Mouse (Mus musculus) left cerebral cortex, postnatal 36 days (tissue): ENCODE measurements around the gene Lgals4. TPM values are rescaled to one million over a fixed set of nuclear protein-coding genes. Genes with fewer than 3 reads are reported as not detected.
A peak's percentile ranks its signal among the peaks of the same experiment; 100 is the strongest.

Source experiments
- DNase-seq, 2 experiments: peaks; one replicate each; pipeline ENCODE4 v3.0.0; 2021 to 2022; ENCODE audit warnings: low spot score in 2 of 2, mixed read lengths in 1 of 2
- intact Hi-C: fragments of 180-260 bp; cut with DNase I; formaldehyde crosslinking; loops from one replicate; pipeline ENCODE4 v1.15.1; 2025
- total RNA-seq, 2 experiments: library from RNA; stranded (reverse); gene quantifications; 2 replicates each; pipeline ENCODE4 v1.2.3; 2021

The Lgals4 gene
- 1 to 10 TPM; 1.2 to 5.0 TPM for total RNA-seq

DNA sequence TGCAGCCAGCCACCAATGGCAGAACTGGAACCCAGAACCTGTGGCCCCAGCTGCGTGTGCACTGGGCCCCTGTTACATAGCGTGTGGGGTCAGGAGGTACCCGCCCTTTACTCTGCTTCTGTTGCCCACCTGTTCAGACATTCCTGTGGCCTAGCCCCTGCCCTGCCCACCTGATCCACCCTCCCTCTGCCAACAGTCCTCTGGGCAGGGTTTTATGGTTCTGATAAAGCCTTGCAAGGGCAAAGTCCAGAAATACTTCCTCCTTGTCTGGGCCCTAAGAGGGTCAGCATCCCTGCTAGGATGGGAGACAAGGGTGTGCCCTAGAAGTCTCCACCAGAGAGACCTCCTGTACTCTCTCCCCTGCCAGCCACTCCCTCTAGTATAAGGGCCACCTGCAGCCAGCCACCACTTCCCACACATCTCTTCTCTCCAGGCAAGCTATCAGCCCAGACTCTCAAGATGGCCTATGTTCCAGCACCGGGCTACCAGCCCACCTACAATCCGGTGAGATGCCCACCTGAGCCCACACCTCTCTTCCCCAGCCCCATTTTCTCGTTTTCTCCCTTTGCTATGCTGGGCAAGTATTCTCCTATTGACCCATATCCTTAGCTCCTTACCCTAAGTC is at the start of gene Lgals4:
Gene Lgals4 (plus strand): TSS at position 132 of the 625 bp plus-strand sequence.
- DNase-seq = no peak
- intact Hi-C loops = no loop called here

DNA sequence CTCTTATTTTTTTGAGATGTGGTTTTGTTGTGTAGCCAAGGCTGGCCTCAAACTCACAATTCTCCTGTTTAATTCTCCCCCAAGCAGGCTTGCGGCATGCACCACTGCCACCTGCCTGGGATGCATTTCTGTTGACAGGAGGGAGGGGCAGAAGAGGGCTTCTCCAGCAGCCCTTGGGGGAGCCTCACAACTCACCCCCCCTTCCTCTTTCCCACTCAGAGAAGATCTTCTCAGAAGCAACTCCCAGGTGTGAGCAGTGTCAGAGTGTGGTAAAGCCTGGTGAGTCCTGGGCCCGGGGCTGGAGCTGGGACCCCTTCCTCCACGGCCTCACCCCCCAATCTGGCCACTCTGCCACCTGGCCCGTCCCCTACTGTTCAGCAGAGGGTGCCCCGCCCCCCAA is 48.5 kb upstream of the Lgals4 start:
- intact Hi-C loops = loop anchor here (10.0 kb wide), 1 partner anchor 250 kb away; no protein-coding TSS in a partner anchor
- no peak for DNase-seq

DNA sequence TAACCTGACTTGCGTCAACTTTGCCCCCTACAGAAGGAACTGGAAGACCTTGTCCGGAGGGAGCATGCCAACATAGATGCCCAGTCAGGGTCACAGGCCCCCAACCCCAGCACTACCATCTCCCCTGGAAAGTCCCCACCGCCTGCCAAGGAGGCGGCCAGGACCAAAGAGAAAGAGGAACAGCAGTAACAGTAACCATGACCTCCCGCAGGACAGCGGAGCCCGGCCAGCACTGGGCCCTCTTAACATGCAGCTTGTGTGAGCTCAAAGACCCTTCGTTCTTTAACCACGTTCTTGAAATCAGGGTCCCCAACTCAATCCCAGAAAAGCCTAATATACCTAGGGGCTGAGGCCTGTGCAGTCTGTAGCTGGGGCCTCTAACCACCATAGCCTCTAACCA is 45.8 kb upstream of the Lgals4 start:
- DNase-seq = no peak
- intact Hi-C loops = loop anchor here (10.0 kb wide), 1 partner anchor 247 kb away; no protein-coding TSS in a partner anchor

DNA sequence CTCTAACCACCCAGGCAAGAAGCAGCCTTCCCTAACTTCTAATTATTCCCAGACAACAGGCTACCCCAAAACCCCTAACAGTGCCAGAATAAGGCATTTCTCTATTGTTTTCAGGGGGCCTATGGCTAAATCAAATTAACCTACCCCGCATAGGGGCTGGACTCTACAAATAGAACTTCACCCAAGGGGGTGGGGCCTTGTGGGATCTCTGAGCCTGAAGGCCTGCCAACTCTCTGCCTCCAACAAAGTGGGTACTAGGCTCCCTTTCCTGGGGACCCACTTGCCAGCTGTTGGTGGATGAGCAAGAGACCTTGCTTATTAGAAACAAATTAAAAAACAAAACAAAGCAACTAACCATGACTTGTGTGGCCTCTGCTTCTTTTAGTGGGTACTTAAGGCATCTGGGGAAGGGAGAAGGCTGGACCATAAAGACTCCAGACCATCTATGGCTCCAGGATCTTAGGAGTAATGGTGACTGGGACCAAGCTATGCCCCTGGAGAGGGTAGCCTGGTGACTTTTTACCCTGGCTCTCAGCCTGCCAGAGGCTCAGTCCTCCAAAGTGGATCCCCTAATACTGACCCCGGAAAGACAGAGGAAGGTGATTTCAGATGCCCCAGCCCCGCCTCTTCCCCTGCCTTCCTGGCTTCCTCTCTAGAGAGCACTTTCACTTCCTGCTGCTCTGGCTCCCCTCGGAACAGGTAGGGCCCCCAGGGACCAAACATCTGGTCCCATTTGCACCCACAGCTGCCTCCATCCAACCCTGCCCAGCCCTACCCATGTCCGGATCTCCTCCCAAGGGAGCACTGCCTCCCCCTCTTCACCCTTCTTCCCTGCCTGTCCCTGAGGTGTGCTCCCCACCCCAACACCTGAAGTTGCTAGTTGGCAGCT is 45.1 kb upstream of the Lgals4 start, which contains the start of gene Rinl:
Gene Rinl (plus strand): TSS at position 663 of the 889 bp plus-strand sequence.
- intact Hi-C loops = loop anchor here (10.0 kb wide), 1 partner anchor 246 kb away; no protein-coding TSS in a partner anchor
- no peak for DNase-seq

DNA sequence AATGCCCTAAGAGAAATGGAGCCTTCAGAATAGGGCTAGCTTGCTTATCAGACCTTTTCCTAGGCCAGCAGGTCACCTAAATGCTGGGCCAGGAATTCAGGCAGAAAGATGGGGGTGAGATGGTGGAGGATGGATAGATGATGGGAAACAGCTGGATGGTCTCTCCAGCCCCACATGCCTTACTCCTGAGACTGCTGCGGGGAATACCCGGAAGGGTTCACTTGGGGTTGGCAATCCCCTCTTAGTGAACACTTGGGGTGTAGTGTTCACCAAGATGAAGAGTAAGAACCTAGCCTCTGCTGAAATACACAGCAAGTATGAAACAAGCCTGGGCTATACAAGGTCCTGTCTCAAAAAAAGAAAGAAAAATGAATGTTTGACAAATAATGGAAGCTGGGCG is 44.4 kb upstream of the Lgals4 start:
- no peak for DNase-seq
- intact Hi-C loops = loop anchor here (10.0 kb wide), 1 partner anchor 246 kb away; no protein-coding TSS in a partner anchor

DNA sequence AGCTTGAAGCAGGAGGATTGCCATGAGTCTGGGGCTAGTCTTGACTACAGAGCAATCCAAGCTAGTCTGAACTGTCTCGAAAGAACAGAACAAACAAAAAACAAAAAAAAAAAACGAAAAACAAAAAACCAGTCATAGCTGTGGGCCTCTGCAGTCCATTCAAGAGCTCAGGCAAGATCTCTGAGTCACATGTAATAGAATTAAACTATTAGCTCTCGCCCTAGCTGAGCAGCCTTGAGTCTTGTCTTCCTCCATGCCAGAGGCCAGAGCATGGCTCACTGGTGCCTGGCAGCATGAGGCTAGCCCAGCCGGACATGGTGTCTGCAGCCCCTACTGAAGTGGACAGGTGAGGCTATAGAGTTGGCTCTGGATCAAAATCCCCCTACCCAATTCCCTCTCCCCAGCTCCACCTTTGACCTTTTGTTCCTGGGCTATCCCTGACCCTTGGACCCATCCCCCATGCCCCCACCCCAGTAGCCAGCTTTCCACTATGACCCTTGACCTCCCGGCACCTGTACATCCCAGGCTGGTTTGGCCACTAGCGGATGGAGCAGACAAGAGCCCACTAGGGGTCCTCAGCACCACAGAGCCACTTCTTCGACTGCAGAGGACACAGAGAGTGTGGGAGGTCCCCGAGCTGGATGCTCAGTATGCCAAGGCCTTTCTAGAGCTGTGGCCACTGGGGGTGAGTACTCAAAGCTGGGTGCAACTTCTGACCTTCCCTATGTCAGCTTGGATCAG is 43.4 kb upstream of the Lgals4 start:
- no peak for DNase-seq
- intact Hi-C loops = no loop called here

DNA sequence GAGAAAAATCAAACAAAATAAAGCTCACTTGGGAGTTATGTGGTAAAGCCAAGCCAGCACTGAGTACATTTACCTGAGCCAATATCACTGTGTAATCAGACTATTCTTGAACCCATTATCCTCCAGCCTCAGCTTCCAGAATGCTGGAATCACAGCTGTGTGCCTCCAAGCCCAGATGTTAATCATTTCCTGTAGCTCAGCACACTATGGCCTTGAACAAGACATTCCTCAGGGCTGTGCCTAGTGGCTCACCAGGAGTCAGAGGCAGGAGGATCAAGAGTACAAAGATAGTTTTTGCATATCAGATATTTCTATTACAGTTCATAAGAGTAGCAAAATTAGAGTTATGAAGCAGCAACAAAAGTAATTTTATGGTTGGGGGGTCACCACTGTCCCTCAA is 41.9 kb upstream of the Lgals4 start:
- no peak for DNase-seq
- intact Hi-C loops = no loop called here

DNA sequence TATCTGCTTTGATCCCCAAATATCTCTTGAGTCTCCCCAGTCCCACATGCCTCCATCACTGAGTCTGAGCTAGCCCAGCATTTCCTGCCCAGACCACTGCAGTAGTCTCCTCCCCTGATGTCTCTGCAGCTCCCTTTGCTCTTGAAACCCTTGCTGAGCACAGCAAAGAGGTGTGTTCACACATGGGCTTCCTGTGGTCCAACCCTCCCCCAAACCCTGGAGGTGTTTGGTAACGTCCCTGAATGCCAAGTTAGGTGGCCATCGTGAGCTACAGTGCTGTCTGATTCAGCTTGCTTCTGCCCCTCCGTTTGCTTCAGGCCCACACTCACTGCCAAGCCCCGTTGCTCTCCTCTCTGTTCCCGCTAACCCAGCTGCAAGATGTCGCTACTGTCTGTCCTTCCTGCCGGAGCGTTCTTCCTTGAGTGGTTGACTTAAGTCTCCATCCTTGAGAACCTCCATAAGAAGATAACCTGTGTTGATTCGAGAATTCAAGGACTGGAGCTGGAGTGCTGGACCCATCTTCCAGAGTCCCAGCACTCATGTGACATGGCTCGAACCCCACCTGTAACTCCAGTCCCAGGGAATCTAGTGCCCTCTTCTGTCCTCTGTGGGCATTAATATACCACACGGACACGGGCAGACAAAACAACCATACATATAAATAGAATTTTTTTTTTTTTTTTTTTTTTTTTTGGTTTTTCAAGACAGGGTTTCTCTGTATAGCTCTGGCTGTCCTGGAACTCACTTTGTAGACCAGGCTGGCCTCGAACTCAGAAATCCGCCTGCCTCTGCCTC is 41.1 kb upstream of the Lgals4 start:
- intact Hi-C loops = no loop called here

DNA sequence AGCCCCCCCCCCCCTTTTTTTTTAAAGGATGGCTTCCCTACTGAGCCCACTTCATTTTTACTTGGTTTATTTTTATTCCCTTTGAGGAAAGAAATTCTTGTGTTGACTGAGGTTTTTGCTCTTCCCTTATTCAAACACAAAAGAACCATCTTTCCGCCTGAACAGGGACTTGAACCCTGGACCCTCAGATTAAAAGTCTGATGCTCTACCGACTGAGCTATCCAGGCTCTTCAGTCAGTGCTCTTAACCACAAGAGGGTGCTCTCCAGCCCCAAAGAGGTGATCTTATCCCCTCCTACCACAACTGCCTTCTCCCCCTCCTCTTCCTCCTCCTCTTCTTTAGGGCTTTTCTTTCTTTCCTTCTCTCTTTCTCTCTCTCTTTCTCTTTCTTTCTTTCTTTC is 39.8 kb upstream of the Lgals4 start:
- DNase-seq = no peak
- intact Hi-C loops = no loop called here

More for the DNA sequence above, 41.1 kb upstream of the Lgals4 start:
- no peak for DNase-seq

DNA sequence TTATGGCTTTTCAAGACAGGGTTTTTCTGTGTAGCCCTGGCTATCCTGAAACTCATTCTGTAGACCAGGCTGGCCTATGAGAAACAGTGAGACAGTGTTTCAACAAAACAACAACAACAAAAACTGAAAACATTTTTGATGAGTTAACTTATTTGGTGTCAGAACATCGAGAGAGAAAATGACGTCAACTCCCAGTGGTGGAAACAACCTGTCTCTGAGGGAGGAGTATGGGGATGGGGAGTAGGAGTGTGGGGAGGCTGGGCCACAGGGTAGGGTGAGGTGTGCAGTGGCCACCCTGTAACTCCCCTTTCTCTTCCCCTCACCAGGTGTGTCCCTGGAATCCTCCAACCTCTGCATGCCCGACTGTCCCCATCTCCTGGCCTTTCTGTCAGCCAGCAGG is 39.2 kb upstream of the Lgals4 start:
- intact Hi-C loops = no loop called here
- no peak for DNase-seq

DNA sequence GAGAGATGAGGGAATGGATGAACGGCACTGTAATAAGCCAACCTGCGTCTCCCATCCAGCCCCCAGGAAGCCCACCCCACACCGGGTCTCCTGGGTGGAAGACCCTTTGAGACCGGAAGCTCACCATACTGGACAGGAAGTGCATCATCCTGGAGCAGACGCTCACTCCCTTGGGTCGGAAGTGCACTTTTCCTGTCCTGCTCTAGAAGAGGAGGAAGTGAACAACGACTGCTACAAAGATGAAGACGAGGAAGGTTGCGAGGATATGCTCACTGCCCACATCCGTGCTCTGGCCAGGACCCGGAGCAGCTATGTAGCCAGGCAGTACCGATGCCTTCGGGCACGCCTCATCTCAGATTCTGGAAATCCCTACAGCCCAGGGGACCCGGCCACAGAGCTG is 37.8 kb upstream of the Lgals4 start:
- intact Hi-C loops = loop anchor here (2.0 to 5.0 kb wide), 2 partner anchors 71 to 176 kb away; no protein-coding TSS in a partner anchor

DNA sequence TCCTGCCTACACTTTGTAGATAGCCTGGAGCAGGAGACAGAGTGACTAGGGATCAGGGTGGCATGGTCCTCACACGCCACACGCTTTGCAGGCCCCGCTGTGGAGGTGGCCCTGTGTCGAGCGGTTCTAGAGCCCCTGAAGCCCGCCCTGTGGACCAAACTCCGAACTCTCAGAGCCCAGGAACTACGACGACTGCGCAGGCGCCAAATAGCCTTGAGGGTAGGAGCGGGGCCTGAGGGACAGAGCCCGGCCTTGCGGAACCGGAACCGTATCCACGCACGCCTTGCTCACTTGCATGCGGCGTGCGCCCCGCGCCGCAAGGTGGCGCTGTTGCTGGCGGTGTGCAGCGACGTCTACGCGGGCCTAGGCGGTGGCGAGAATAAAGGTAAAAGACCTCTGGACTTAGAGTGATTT is 37.1 kb upstream of the Lgals4 start:
- intact Hi-C loops = loop anchor here (2.0 to 5.0 kb wide), 2 partner anchors 70 to 176 kb away; no protein-coding TSS in a partner anchor
- DNase-seq = peak; percentile 75

More for the DNA sequence above, 37.8 kb upstream of the Lgals4 start:
- no peak for DNase-seq

DNA sequence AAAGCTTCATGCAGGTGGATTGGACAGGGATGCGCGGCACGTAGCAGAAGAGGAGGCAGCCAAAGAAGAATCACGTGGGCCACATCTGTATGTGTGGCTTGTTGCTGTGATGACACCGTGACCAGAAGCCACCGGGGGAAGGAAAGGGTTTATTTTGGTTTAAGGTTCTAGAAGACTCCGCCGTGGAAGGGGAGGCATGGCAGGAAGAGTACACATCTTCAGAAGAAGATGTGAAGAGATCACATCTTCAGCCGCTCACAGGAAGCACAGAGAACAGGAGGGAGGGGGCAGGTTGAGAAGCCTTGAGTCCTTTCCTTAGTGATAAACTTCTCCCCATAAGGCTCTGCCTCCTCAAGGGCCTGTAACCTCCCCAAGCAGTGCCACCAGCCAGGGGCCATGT is 33.7 kb upstream of the Lgals4 start:
- intact Hi-C loops = loop anchor here (5.0 kb wide), 1 partner anchor 172 kb away; no protein-coding TSS in a partner anchor
- no peak for DNase-seq

DNA sequence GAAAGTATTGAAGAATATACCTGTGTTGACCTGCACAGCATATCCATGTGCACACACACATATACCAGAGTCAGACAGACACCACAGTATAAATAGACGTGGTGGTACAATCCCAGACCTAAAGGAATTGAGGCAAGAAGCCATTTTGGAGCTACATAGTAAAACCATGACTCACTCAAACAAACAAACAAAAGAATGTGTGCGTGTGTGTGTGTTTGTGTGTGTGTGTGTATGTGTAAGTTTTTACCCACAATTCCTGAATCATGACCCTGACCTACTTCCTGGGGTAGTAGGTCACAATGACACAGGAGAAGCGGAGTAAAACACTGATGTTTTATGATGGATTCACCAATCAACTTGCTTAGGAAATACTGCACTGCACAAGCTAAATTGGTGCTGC is 32.2 kb upstream of the Lgals4 start:
- DNase-seq = no peak
- intact Hi-C loops = no loop called here

DNA sequence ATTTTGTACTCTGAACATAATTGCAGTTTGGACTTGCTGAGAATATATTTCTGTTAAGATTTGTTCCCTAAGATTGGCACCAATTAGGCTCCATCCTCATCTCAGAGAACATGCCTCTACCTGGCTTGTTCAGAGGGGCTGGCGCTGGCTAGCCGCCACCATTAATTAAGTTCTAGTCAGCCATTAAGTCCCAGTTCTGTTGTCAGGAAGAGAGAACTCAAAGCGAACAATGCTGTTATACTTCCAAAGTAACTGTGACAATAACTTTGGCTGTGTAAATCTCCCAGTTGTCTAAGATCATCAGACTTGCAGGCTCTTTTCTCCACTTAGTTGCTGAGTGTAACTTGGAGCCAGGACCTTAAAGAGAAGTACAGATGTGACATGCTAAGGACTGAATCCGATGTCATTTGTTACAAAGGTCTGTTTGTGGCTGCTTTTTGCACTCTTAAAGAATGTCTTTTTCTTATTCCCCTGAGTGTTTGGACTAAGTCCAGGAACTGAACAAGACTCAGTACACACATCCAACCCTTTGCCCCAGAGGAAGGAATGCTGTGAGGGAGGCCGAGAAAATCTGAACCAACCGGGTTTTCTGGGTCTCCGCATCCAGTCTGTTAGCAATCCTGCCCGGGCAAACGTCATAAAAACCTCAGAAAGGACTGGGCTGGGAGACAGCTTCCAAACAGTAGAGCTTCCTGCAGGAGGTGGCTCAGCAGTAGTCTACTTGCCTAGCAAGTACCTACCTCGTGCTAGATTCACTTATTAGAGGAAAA is 31.6 kb upstream of the Lgals4 start:
- intact Hi-C loops = no loop called here
- DNase-seq = no peak

DNA sequence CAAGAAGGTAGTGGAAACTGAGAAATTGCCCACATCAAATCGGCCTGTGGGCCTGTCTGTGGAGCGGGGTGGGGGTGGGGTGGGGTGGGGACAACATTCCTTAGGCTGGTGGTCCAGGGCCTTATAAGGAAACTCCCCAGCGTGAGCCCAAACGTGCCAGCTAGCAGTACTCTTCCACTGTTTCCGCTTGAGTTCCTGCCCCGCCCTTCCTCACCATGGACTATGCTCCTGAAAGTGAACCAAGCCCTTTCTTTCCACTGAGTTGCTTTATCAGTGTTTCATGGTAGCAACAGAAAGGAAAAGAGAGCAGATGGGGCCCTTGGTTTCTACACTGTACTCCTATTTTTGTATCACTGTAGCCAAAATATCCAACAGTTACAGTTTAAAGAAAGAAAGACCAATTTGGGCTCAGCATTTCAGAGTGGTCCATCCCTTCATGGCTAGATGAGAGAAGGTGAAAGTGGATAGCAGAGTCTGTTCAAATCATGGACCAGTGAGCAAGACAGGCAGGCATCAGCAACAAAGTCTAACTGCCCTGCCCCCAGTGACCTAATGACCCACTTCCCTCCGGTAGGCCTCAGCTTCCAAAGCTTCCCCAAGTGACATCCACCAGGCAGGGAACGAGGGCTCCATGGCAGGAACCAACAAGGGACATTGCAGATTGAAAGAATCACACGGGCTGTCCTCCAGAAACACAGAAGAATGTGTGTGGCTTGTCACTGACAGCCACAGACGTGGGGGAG is 30.6 kb upstream of the Lgals4 start:
- DNase-seq = no peak
- intact Hi-C loops = no loop called here

DNA sequence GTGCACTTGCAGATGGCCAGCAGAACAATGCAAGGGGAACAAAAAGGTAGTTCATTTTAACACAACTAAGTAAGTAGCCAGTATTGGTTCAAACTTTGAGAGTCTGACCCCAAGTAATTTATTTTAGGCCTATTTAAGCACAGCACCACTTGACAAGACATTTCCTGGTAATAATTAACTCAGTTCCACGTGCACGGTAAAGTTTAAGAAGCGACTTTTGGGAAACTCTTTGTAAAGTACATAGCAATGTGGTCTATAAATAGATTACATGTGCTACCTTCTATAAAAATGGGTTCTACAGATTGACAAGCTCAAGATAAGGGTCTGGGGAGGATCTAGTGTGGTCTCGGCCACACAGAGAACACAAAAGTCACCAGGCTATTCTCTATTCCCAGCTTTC is 29.9 kb upstream of the Lgals4 start:
- intact Hi-C loops = no loop called here
- DNase-seq = no peak

DNA sequence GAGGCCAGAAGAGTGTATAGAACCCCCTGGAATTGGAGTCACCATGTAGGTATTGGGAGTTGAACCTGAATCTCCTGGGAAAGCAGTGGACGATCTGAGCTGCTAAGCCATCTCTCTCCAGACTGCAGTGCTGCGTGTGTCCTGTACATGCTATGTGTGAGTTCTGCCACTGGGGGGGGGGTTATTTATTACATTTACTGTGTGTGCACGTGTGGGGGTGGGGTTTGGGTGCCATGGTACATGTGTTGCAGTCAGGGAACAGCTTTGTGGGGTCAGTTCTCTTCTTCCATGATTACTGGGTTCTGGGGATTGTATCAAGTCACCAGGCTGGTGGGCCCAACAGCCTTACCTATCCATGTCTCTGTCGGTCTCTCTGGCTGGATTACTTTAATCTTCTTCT is 26.8 kb upstream of the Lgals4 start:
- no peak for DNase-seq
- intact Hi-C loops = no loop called here
